Mouse (Mus musculus) forebrain, embryonic 15.5 days (tissue): ENCODE data around the gene Gpn1. TPM values are rescaled to one million over a fixed set of nuclear protein-coding genes. Genes with fewer than 3 reads are reported as not detected.

Source experiments
- polyA plus RNA-seq: library from polyadenylated mRNA; unstranded; fragments of >200 nt; fragmentation: Nextera tagmentation; extraction: Ambion mirVana; gene quantifications from 2 replicates; pipeline ENCODE4 v1.2.1, GENCODE M21; 2015

Gene Gpn1
- polyA plus RNA-seq, 1 experiment from 2014 or later: 82.0 TPM

Other genes with a start within 250 kb of the Gpn1 start
- gene Krtcap3, start 243.1 kb upstream of the Gpn1 start, polyA plus RNA-seq: 1.7 and 2.4 TPM in 2 replicates
- gene Ift172, start 203.6 kb upstream of the Gpn1 start, polyA plus RNA-seq: 36.0 and 38.0 TPM in 2 replicates
- 89.2 and 90.3 TPM in 2 replicates for gene Fndc4, start 198.7 kb upstream of the Gpn1 start, polyA plus RNA-seq
- gene Gckr, start 197.3 kb upstream of the Gpn1 start, polyA plus RNA-seq: 0.27 and 0.45 TPM in 2 replicates
- gene Zfp512, start 42.3 kb upstream of the Gpn1 start, polyA plus RNA-seq: 116 and 122 TPM in 2 replicates
- gene 4930548H24Rik, start 9.0 kb upstream of the Gpn1 start, polyA plus RNA-seq: not detected in 2 replicates
- gene Slc4a1ap, start 32.3 kb downstream of the Gpn1 start, polyA plus RNA-seq: 33.0 and 36.5 TPM in 2 replicates
- 29.1 and 29.9 TPM in 2 replicates for gene Supt7l, start 33.1 kb downstream of the Gpn1 start, polyA plus RNA-seq
- gene Mrpl33, start 102.2 kb downstream of the Gpn1 start, polyA plus RNA-seq: 204 and 220 TPM in 2 replicates
- gene Rbks, start 202.9 kb downstream of the Gpn1 start, polyA plus RNA-seq: 1.4 and 2.4 TPM in 2 replicates
- 46.9 and 55.1 TPM in 2 replicates for gene Babam2, start 202.9 kb downstream of the Gpn1 start, polyA plus RNA-seq